Mouse (Mus musculus) adipocyte (in vitro differentiated cells): Measurements from ENCODE around the gene Jhy.

Experiments
- DNase-seq: peaks from one replicate; pipeline ENCODE4 v3.0.0-alpha.2; 2016; ENCODE audit warnings: low spot score

Gene Jhy

GRCm38 (mm10) chr9:40917871-40918613 lies 45.9 kb downstream of the Jhy start:
- no peak for DNase-seq

- DNase-seq = no peak
These were observed 55.0 kb downstream of the Jhy start for GRCm38 (mm10) chr9:40908915-40909314.

- DNase-seq = no peak
These were observed 55.5 kb downstream of the Jhy start for GRCm38 (mm10) chr9:40908411-40908810.

- no peak for DNase-seq
These were observed 56.5 kb downstream of the Jhy start for GRCm38 (mm10) chr9:40907413-40907812.

GRCm38 (mm10) chr9:40892456-40892855 lies 71.5 kb downstream of the Jhy start:
- DNase-seq = no peak

GRCm38 (mm10) chr9:40889389-40889788 lies 74.5 kb downstream of the Jhy start:
- DNase-seq = no peak

- DNase-seq = no peak
These were observed 78.2 kb downstream of the Jhy start for GRCm38 (mm10) chr9:40885669-40886068.

- DNase-seq = no peak
These were observed 84.9 kb downstream of the Jhy start for GRCm38 (mm10) chr9:40878998-40879397.

- DNase-seq = no peak
These were observed 85.5 kb downstream of the Jhy start for GRCm38 (mm10) chr9:40878291-40878945.

- no peak for DNase-seq
These were observed 86.1 kb downstream of the Jhy start for GRCm38 (mm10) chr9:40877881-40878235.

GRCm38 (mm10) chr9:40877146-40877880 lies 86.6 kb downstream of the Jhy start:
- no peak for DNase-seq

GRCm38 (mm10) chr9:40876693-40877092 lies 87.2 kb downstream of the Jhy start:
- DNase-seq = no peak

GRCm38 (mm10) chr9:40876164-40876563 lies 87.8 kb downstream of the Jhy start:
- DNase-seq = no peak

- no peak for DNase-seq
These were observed 88.5 kb downstream of the Jhy start for GRCm38 (mm10) chr9:40875431-40875830.

GRCm38 (mm10) chr9:40874961-40875360 lies 89.0 kb downstream of the Jhy start:
- DNase-seq = no peak

- no peak for DNase-seq
These were observed 90.1 kb downstream of the Jhy start, which contains the start of gene Bsx for GRCm38 (mm10) chr9:40873556-40874470. Gene Bsx, plus strand, starts transcription at chr9:40874127.

GRCm38 (mm10) chr9:40872156-40872478 lies 91.8 kb downstream of the Jhy start:
- DNase-seq = no peak

- no peak for DNase-seq
These were observed 92.4 kb downstream of the Jhy start for GRCm38 (mm10) chr9:40871369-40872155.

GRCm38 (mm10) chr9:40870331-40870730 lies 93.6 kb downstream of the Jhy start:
- no peak for DNase-seq

GRCm38 (mm10) chr9:40859196-40859595 lies 104.7 kb downstream of the Jhy start:
- DNase-seq = no peak

GRCm38 (mm10) chr9:40858461-40859160 lies 105.3 kb downstream of the Jhy start:
- DNase-seq = no peak
